ENCODE assay signal across 9 mouse cellular contexts in the genomic region with DNA sequence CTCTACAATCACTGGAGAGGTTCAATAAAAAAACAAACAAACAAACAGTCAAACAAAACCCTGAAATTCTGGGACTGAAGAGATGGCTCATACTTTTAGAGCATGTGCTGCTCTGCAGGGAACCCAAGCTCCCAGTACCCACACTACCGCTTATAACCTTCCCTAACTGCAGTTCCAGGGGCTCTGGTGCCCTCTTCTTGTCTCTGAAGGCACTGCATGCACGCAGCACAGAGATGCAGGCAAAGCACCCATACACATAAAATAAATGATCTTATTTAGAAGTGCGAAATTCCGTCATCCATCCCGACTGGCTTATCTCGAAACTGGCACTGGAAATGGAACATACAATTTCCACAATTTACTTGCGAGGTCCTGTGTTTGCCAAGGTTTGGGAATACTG.
DNase-seq lines count a peak whose midpoint lies in the region; ATAC-seq and TF ChIP-seq lines count a peak whose summit lies in the region.
"Had no signal": no experiment of that assay in that cellular context is flagged by ENCODE, and none has a peak within 500 bp of the region (broad histone marks: within the 10 kb centered on the region; RNA-seq: fewer than 3 reads in every experiment).

No protein-coding gene starts in this region.

- peak; percentile 68 for TF ChIP-seq CTCF in heart, adult 2 months (IDR thresholded peaks at IDR 0.05)
- TF ChIP-seq CTCF in G1E (IDR thresholded peaks at IDR 0.05; ENCODE audit: low read depth, low read length) = 0 out of 2 replicates have a peak, but pooled peaks have one; percentile 22
- peak; percentile 56 for TF ChIP-seq CTCF in lung, embryonic 14.5 days (IDR thresholded peaks at IDR 0.05; ENCODE audit: low read depth)

- TF ChIP-seq POLR2A in heart, adult 2 months (IDR thresholded peaks at IDR 0.05; ENCODE audit: insufficient read depth, low read depth, low read length) = no peak

- H3K27me3 ChIP-seq in heart, adult 2 months (ENCODE audit: control insufficient read depth, insufficient read depth, low read length) = no peaks in the 10 kb centered on the region
- H3K27me3 ChIP-seq in heart, embryonic 12.5 days (replicated peaks) = no peaks in the 10 kb centered on the region
- H3K27me3 ChIP-seq in G1E (ENCODE audit: insufficient read depth, low read length) = no peaks in the 10 kb centered on the region; the same call in 1 of the 2 replicates
- H3K27me3 ChIP-seq in lung, embryonic 14.5 days (ENCODE audit: insufficient read depth, low read length) = no peaks in the 10 kb centered on the region
- no peaks in the 10 kb centered on the region for H3K27me3 ChIP-seq in forebrain, embryonic 11.5 days (ENCODE audit: control insufficient read depth, insufficient read depth, low read length)
- H3K27me3 ChIP-seq: hindbrain, embryonic 15.5 days had no signal

- no peak for DNase-seq in heart, adult 2 months
- peak; percentile 6 for DNase-seq in 3134 (ENCODE audit: extremely low read depth, insufficient read length, low spot score)
- DNase-seq in G1E (ENCODE audit: low spot score) = no peak
- peak; percentile 20 for DNase-seq in lung, embryonic 14.5 days
- no peak for DNase-seq in urinary bladder, adult 2 months (ENCODE audit: low spot score)
- DNase-seq in forebrain, embryonic 11.5 days (ENCODE audit: low spot score) = no peak
- no peak for DNase-seq in cerebellum, adult 9-10 months

- H3K9ac ChIP-seq in heart, adult 2 months (ENCODE audit: low read depth, low read length) = no peak overlapping the region
- H3K9ac ChIP-seq in heart, embryonic 12.5 days = no peak overlapping the region
- no peak overlapping the region for H3K9ac ChIP-seq in lung, embryonic 14.5 days
- no peak overlapping the region for H3K9ac ChIP-seq in forebrain, embryonic 11.5 days (ENCODE audit: low read length)
- H3K9ac ChIP-seq: hindbrain, embryonic 15.5 days had no signal

- H3K79me2 ChIP-seq in heart, adult 2 months (replicated peaks; ENCODE audit: control insufficient read depth, insufficient read depth, low read length) = no peaks in the 10 kb centered on the region

- no peaks in the 10 kb centered on the region for H3K9me3 ChIP-seq in heart, embryonic 12.5 days (replicated peaks)
- H3K9me3 ChIP-seq in G1E (replicated peaks) = no peaks in the 10 kb centered on the region
- H3K9me3 ChIP-seq in lung, embryonic 14.5 days (ENCODE audit: low read depth, low read length) = no peaks in the 10 kb centered on the region
- no peaks in the 10 kb centered on the region for H3K9me3 ChIP-seq in forebrain, embryonic 11.5 days (ENCODE audit: control insufficient read depth, low read length)
- H3K9me3 ChIP-seq: hindbrain, embryonic 15.5 days had no signal

- H3K4me1 ChIP-seq in heart, adult 2 months (ENCODE audit: control insufficient read depth, insufficient read depth, low read length) = no peaks in the 10 kb centered on the region
- peaks cover 11% of the 10 kb centered on the region for H3K4me1 ChIP-seq in heart, embryonic 12.5 days (replicated peaks)
- no peaks in the 10 kb centered on the region for H3K4me1 ChIP-seq in G1E (ENCODE audit: insufficient read depth, low read depth, low read length)
- no peaks in the 10 kb centered on the region for H3K4me1 ChIP-seq in lung, embryonic 14.5 days (ENCODE audit: insufficient read depth)
- peaks cover 3% of the 10 kb centered on the region for H3K4me1 ChIP-seq in forebrain, embryonic 11.5 days (replicated peaks; ENCODE audit: control insufficient read depth, insufficient read depth, low read length)

- WGBS in heart, adult 2 months = 71% methylated on average over 7 of the region's 7 CpGs
- WGBS in heart, embryonic 12.5 days = 57% methylated on average over 7 of the region's 7 CpGs
- 51% methylated on average over 7 of the region's 7 CpGs for WGBS in lung, embryonic 14.5 days
- WGBS in forebrain, embryonic 11.5 days = 68% methylated on average over 7 of the region's 7 CpGs

- H3K36me3 ChIP-seq in heart, adult 2 months (ENCODE audit: control insufficient read depth, insufficient read depth, low read length) = no peaks in the 10 kb centered on the region
- H3K36me3 ChIP-seq in heart, embryonic 12.5 days = no peaks in the 10 kb centered on the region
- no peaks in the 10 kb centered on the region for H3K36me3 ChIP-seq in G1E (replicated peaks)
- H3K36me3 ChIP-seq in lung, embryonic 14.5 days (ENCODE audit: insufficient read depth) = no peaks in the 10 kb centered on the region
- no peaks in the 10 kb centered on the region for H3K36me3 ChIP-seq in forebrain, embryonic 11.5 days (ENCODE audit: control insufficient read depth, insufficient read depth, low read length)
- H3K36me3 ChIP-seq: hindbrain, embryonic 15.5 days had no signal

- H3K4me2 ChIP-seq in heart, embryonic 12.5 days = no peak overlapping the region
- H3K4me2 ChIP-seq in lung, embryonic 14.5 days = no peak overlapping the region
- H3K4me2 ChIP-seq in forebrain, embryonic 11.5 days (ENCODE audit: low read depth, low read length, severe bottlenecking) = no peak overlapping the region
- H3K4me2 ChIP-seq: hindbrain, embryonic 15.5 days had no signal

- intact Hi-C loops in heart, adult 2 months (cut with DNase I) = no loop called here

- no peak for ATAC-seq in heart, embryonic 12.5 days (ENCODE audit: insufficient number of reproducible peaks, low FRiP score)
- ATAC-seq in G1E (ENCODE audit: extremely low read depth, insufficient number of reproducible peaks, low FRiP score, poor library complexity, severe bottlenecking) = 0 out of 2 replicates have a peak, but pooled peaks have one; percentile 52
- ATAC-seq in lung, embryonic 14.5 days (ENCODE audit: insufficient read depth) = no peak
- no peak for ATAC-seq in forebrain, embryonic 11.5 days (replicated peaks; ENCODE audit: low FRiP score)

- H3K27ac ChIP-seq in heart, adult 2 months = no peak overlapping the region
- no peak overlapping the region for H3K27ac ChIP-seq in heart, embryonic 12.5 days (ENCODE audit: poor library complexity, severe bottlenecking)
- no peak overlapping the region for H3K27ac ChIP-seq in lung, embryonic 14.5 days (ENCODE audit: low read depth)
- no peak overlapping the region for H3K27ac ChIP-seq in forebrain, embryonic 11.5 days (ENCODE audit: low read depth, low read length)
- H3K27ac ChIP-seq: hindbrain, embryonic 15.5 days had no signal

- H3K4me3 ChIP-seq in heart, adult 2 months = no peak overlapping the region
- H3K4me3 ChIP-seq in heart, embryonic 12.5 days = no peak overlapping the region
- no peak overlapping the region for H3K4me3 ChIP-seq in G1E (ENCODE audit: low read depth, low read length)
- H3K4me3 ChIP-seq in lung, embryonic 14.5 days (ENCODE audit: low read depth, low read length) = no peak overlapping the region
- no peak overlapping the region for H3K4me3 ChIP-seq in forebrain, embryonic 11.5 days (ENCODE audit: low read depth, low read length)
- H3K4me3 ChIP-seq: hindbrain, embryonic 15.5 days had no signal

- no peak for TF ChIP-seq EP300 in heart, adult 2 months (IDR thresholded peaks at IDR 0.05; ENCODE audit: insufficient read depth, low read depth, low read length)

Comparison
In these comparisons a context has a peak if more than half of its experiments do, and no peak if none do; other contexts are left out.
1. DNase-seq: peak in 3134 (single experiment) and lung, embryonic 14.5 days (single experiment); none in heart, adult 2 months (0 of 2), G1E (single experiment), urinary bladder, adult 2 months (single experiment), forebrain, embryonic 11.5 days (single experiment) and cerebellum, adult 9-10 months (single experiment).
2. Peak in every context shown above with its lines, with median percentiles within 50 percentile points of each other: CTCF ChIP-seq.